Mouse (Mus musculus) right cerebral cortex, postnatal 10 days (tissue): Measurements from ENCODE around the gene Tsen34.
A peak's percentile ranks its signal among the peaks of the same experiment; 100 is the strongest.

Source experiments
- DNase-seq, 2 experiments: peaks; one replicate each; pipeline ENCODE4 v3.0.0; 2021; ENCODE audit warnings: low spot score in 2 of 2

Gene Tsen34

GRCm38 (mm10) chr7:3692382-3692986, at the start of gene Tsen34:
Gene Tsen34, plus strand, starts transcription at chr7:3692863.
- DNase-seq, result no peak

GRCm38 (mm10) chr7:3643412-3643811, 49.3 kb upstream of the Tsen34 start:
- DNase-seq, result no peak

- no peak for DNase-seq
Observed at GRCm38 (mm10) chr7:3643843-3644242, 48.8 kb upstream of the Tsen34 start.

- no peak for DNase-seq
Observed at GRCm38 (mm10) chr7:3644348-3644671, 48.4 kb upstream of the Tsen34 start.

- peak; percentile 99 to 100 for DNase-seq
Observed at GRCm38 (mm10) chr7:3644672-3645487, 47.8 kb upstream of the Tsen34 start, which contains the start of gene Cnot3. Gene Cnot3, plus strand, starts transcription at chr7:3645268.

GRCm38 (mm10) chr7:3645488-3646025, 47.1 kb upstream of the Tsen34 start:
- peak in 1 of 2 experiments; percentile 57 for DNase-seq

- DNase-seq, result no peak
Observed at GRCm38 (mm10) chr7:3646188-3646587, 46.5 kb upstream of the Tsen34 start.

- no peak for DNase-seq
Observed at GRCm38 (mm10) chr7:3646641-3647040, 46.0 kb upstream of the Tsen34 start.

- DNase-seq, result no peak
Observed at GRCm38 (mm10) chr7:3656966-3657365, 35.7 kb upstream of the Tsen34 start.

GRCm38 (mm10) chr7:3658578-3658977, 34.1 kb upstream of the Tsen34 start:
- no peak for DNase-seq

- no peak for DNase-seq
Observed at GRCm38 (mm10) chr7:3664524-3665214, 28.0 kb upstream of the Tsen34 start.

- peak; percentile 98 to 99 for DNase-seq
Observed at GRCm38 (mm10) chr7:3665215-3666114, 27.2 kb upstream of the Tsen34 start, which contains the start of gene Leng1. Gene Leng1, minus strand, starts transcription at chr7:3665840.

- DNase-seq, result no peak
Observed at GRCm38 (mm10) chr7:3666921-3667391, 25.7 kb upstream of the Tsen34 start.

GRCm38 (mm10) chr7:3674507-3675227, 18.0 kb upstream of the Tsen34 start:
- peak; percentile 82 to 90 for DNase-seq

GRCm38 (mm10) chr7:3675228-3675548, 17.5 kb upstream of the Tsen34 start:
- no peak for DNase-seq

GRCm38 (mm10) chr7:3676371-3676770, 16.3 kb upstream of the Tsen34 start:
- no peak for DNase-seq

- DNase-seq, result no peak
Observed at GRCm38 (mm10) chr7:3677342-3677741, 15.3 kb upstream of the Tsen34 start, which contains the start of gene Tmc4. Gene Tmc4, minus strand, starts transcription at chr7:3677553.

GRCm38 (mm10) chr7:3683908-3684550, 8.6 kb upstream of the Tsen34 start:
- DNase-seq, result peak in 1 of 2 experiments; percentile 58

GRCm38 (mm10) chr7:3684698-3685097, 8.0 kb upstream of the Tsen34 start:
- DNase-seq, result no peak
